Mouse (Mus musculus) CH12.LX (cell line): ENCODE results near the gene Pik3ca. TPM values are rescaled to one million over a fixed set of nuclear protein-coding genes. Genes with fewer than 3 reads are reported as not detected.

Experiments used
- DNase-seq: peaks from one replicate; pipeline ENCODE4 v3.0.0-alpha.2; 2013; ENCODE audit errors: extremely low read depth
- H3K27ac ChIP-seq: 2 replicates; pipeline ENCODE4 v1.5.1; 2012; ENCODE audit warnings: low read depth, mild to moderate bottlenecking, control low read depth, moderate library complexity; ENCODE audit not compliant: insufficient read depth
- H3K27me3 ChIP-seq: replicated peaks from 2 replicates; pipeline ENCODE3; 2012; ENCODE audit warnings: inconsistent platforms
- H3K36me3 ChIP-seq, 2 experiments: replicated peaks in 1 of 2; 2 replicates each; pipeline versions ENCODE3 to v1.6.1; 2012; ENCODE audit warnings: inconsistent platforms in 1 of 2, low read length in 1 of 2, mild to moderate bottlenecking in 1 of 2, mixed read lengths in 1 of 2, moderate library complexity in 1 of 2; ENCODE audit not compliant: control insufficient read depth in 1 of 2, insufficient read depth in 1 of 2
- H3K4me1 ChIP-seq, 2 experiments: 2 replicates each; pipeline ENCODE4 v1.6.1; 2012; ENCODE audit warnings: inconsistent platforms in 1 of 2, moderate library complexity in 1 of 2; ENCODE audit not compliant: insufficient read depth in 2 of 2, control insufficient read depth in 1 of 2
- H3K4me2 ChIP-seq: 2 replicates; pipeline ENCODE4 v1.6.1; 2012; ENCODE audit warnings: low read depth, mild to moderate bottlenecking, control low read depth; ENCODE audit not compliant: poor library complexity, insufficient read depth, severe bottlenecking
- H3K4me3 ChIP-seq, 3 experiments: fragments of 150-350 bp in 1 of 3; sonication (generic) in 1 of 3; replicated peaks in 1 of 3; 2 replicates each; pipeline versions ENCODE3 to v1.5.1; 2011 to 2012; ENCODE audit warnings: low read depth in 2 of 3, low read length in 2 of 3, mild to moderate bottlenecking in 2 of 3, moderate library complexity in 2 of 3, control low read depth in 1 of 3, improper control_type of control experiment in 1 of 3, inconsistent platforms in 1 of 3, mixed read lengths in 1 of 3; ENCODE audit not compliant: poor library complexity in 1 of 3
- H3K79me2 ChIP-seq: replicated peaks from 2 replicates; pipeline ENCODE4 v1.6.1; 2012; ENCODE audit warnings: mild to moderate bottlenecking, moderate library complexity; ENCODE audit not compliant: control insufficient read depth, poor library complexity, insufficient read depth, severe bottlenecking; ENCODE audit errors: extremely low read depth
- H3K9ac ChIP-seq: 2 replicates; pipeline ENCODE4 v1.6.1; 2012; ENCODE audit warnings: low read depth, mild to moderate bottlenecking, control low read depth, moderate library complexity; ENCODE audit not compliant: insufficient read depth
- H3K9me3 ChIP-seq: replicated peaks from 2 replicates; pipeline ENCODE3; 2012; ENCODE audit warnings: low read length, inconsistent platforms, mixed read lengths
- BHLHE40 ChIP-seq: IDR thresholded peaks from 2 replicates; pipeline ENCODE4 v1.6.1; 2011; ENCODE audit warnings: mild to moderate bottlenecking, low read depth, low read length, improper control_type of control experiment
- CHD2 ChIP-seq: IDR thresholded peaks from 2 replicates; pipeline ENCODE4 v1.6.1; 2011; ENCODE audit warnings: low read length, improper control_type of control experiment
- CTCF ChIP-seq, 2 experiments: IDR thresholded peaks in 1 of 2; conservative IDR thresholded peaks in 1 of 2; 2 replicates each; pipeline ENCODE4 v1.5.1; 2011 to 2012; ENCODE audit warnings: low read depth in 2 of 2, low read length in 2 of 2, improper control_type of control experiment in 1 of 2, inconsistent platforms in 1 of 2, mild to moderate bottlenecking in 1 of 2, moderate library complexity in 1 of 2
- EP300 ChIP-seq: IDR thresholded peaks from 2 replicates; pipeline ENCODE4 v1.6.1; 2011; ENCODE audit warnings: low read length, improper control_type of control experiment
- ETS1 ChIP-seq: conservative IDR thresholded peaks from 2 replicates; pipeline ENCODE4 v1.6.1; 2012; ENCODE audit warnings: low read depth, mild to moderate bottlenecking, inconsistent platforms, low read length, improper control_type of control experiment, moderate library complexity
- IRF4 ChIP-seq: IDR thresholded peaks from 2 replicates; pipeline ENCODE4 v1.6.1; 2014; ENCODE audit warnings: low read depth, mild to moderate bottlenecking, inconsistent platforms, low read length, improper control_type of control experiment
- KAT2A ChIP-seq: IDR thresholded peaks from 2 replicates; pipeline ENCODE4 v1.6.1; 2012; ENCODE audit warnings: low read length, improper control_type of control experiment, inconsistent platforms; ENCODE audit not compliant: insufficient replicate concordance
- MAFK ChIP-seq: IDR thresholded peaks from 2 replicates; pipeline ENCODE4 v1.6.1; 2011; ENCODE audit warnings: low read length, improper control_type of control experiment; ENCODE audit not compliant: insufficient replicate concordance
- MAX ChIP-seq: IDR thresholded peaks from 2 replicates; pipeline ENCODE4 v1.6.1; 2011; ENCODE audit warnings: low read length, improper control_type of control experiment
- MYC ChIP-seq: IDR thresholded peaks from 2 replicates; pipeline ENCODE4 v1.6.1; 2011; ENCODE audit warnings: low read depth, mild to moderate bottlenecking, improper control_type of control experiment, low read length
- PAX5 ChIP-seq: IDR thresholded peaks from 2 replicates; pipeline ENCODE4 v1.6.1; 2012; ENCODE audit warnings: low read length, inconsistent platforms, mixed read lengths
- POLR2A ChIP-seq: IDR thresholded peaks from 2 replicates; pipeline ENCODE4 v1.6.1; 2011; ENCODE audit warnings: low read depth, mild to moderate bottlenecking, improper control_type of control experiment, low read length
- POLR2AphosphoS2 ChIP-seq: IDR thresholded peaks from 2 replicates; pipeline ENCODE4 v1.6.1; 2011; ENCODE audit warnings: low read depth, low read length, improper control_type of control experiment
- RAD21 ChIP-seq: IDR thresholded peaks from 2 replicates; pipeline ENCODE4 v1.6.1; 2011; ENCODE audit warnings: low read depth, mild to moderate bottlenecking, low read length, improper control_type of control experiment, moderate library complexity
- RCOR1 ChIP-seq: conservative IDR thresholded peaks from 2 replicates; pipeline ENCODE4 v1.6.1; 2012; ENCODE audit warnings: low read depth, mild to moderate bottlenecking, inconsistent platforms, low read length, improper control_type of control experiment
- SIN3A ChIP-seq: IDR thresholded peaks from 2 replicates; pipeline ENCODE4 v1.6.1; 2012; ENCODE audit warnings: low read length, improper control_type of control experiment, inconsistent platforms
- TBP ChIP-seq: conservative IDR thresholded peaks from 2 replicates; pipeline ENCODE4 v1.6.1; 2011; ENCODE audit warnings: low read depth, low read length, improper control_type of control experiment
- TCF12 ChIP-seq: IDR thresholded peaks from 2 replicates; pipeline ENCODE4 v1.6.1; 2014; ENCODE audit warnings: low read depth, mild to moderate bottlenecking, inconsistent platforms, low read length, improper control_type of control experiment
- USF1 ChIP-seq: IDR thresholded peaks from 2 replicates; pipeline ENCODE4 v1.6.1; 2014; ENCODE audit warnings: low read depth, mild to moderate bottlenecking, inconsistent platforms, low read length, improper control_type of control experiment
- ZMIZ1 ChIP-seq: IDR thresholded peaks from 2 replicates; pipeline ENCODE4 v1.6.1; 2012; ENCODE audit warnings: low read depth, mild to moderate bottlenecking, inconsistent platforms, low read length, improper control_type of control experiment
- dilution Hi-C: fragments of 300-500 bp; cut with MboI; formaldehyde crosslinking; loops from 2 replicates; pipeline ENCODE4 v1.14.3; 2020; ENCODE audit warnings: low sequenced_read_pairs; ENCODE audit not compliant: extremely low pct_unique_long_range_greater_than_20kb, extremely low pct_ligation_motif_present
- in situ Hi-C: fragments of 300-500 bp; cut with MboI; formaldehyde crosslinking; loops from 3 replicates; pipeline ENCODE4 v1.14.3; 2019; ENCODE audit warnings: low sequenced_read_pairs, low pct_ligation_motif_present, low pct_unique_long_range_greater_than_20kb, mixed read lengths
- polyA plus RNA-seq: library from polyadenylated mRNA; unstranded; fragments of >175 nt; gene quantifications from 2 replicates; pipeline ENCODE4 v1.2.1, GENCODE M21; 2012; ENCODE audit warnings: low read depth; ENCODE audit not compliant: insufficient read length
- total RNA-seq, 2 experiments: library from RNA; depleted of rRNA; stranded (reverse); fragments of 300-350 nt in 1 of 2; fragments of >200 nt in 1 of 2; gene quantifications; 2 replicates each; pipeline ENCODE4 v1.2.3; 2012 to 2014

Gene Pik3ca
- total and polyA plus RNA-seq, 3 experiments = 19.1 to 26.5 (median 19.6) TPM

DNA sequence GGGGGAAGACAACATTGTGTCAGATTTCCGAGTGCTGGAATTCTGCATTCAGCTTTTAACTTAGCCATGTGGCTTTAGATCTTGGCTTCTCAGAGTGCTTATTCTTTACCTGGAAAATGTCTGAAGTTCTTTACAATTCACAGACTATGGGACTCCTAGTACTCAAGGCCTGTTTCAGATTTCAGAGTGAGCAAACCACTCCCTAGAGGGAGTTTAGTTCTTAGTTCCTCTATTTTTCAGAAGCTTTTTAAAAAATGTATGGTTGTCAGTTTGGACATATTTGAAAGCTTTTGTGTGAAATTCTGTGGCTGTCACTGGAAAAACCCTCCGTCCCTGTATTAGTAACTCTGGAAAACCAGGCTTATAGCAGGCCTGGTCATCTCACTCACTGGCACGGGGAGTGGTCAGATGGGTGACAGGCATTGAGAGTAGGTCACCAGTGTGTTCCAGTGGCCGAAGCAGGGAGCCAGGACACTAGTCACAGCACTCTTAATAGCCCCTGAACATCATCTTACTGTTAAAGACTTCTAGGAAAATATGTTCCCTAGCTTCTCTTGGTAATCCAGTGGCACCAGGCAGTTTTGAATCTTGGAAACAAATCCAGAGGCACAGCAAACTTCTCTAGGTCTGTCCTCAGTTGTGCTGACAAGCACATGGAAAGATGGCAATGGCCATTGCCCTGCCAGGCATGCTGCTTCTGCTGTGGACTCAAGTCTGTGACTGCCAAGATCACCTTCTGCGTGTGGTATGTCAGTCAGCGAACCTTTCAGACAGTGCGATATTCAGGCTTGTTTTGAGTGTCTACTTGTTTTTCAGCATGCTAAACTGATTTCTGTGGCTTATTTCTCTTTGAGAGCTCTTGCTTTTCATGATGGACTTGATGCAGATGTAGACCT, 5.8 kb downstream of the Pik3ca start:
- peak overlapping the region in 1 of 3 experiments; percentile 37 for H3K4me3 ChIP-seq
- peak overlapping the region; percentile 71 for H3K27ac ChIP-seq
- in situ Hi-C loops = no loop called here

DNA sequence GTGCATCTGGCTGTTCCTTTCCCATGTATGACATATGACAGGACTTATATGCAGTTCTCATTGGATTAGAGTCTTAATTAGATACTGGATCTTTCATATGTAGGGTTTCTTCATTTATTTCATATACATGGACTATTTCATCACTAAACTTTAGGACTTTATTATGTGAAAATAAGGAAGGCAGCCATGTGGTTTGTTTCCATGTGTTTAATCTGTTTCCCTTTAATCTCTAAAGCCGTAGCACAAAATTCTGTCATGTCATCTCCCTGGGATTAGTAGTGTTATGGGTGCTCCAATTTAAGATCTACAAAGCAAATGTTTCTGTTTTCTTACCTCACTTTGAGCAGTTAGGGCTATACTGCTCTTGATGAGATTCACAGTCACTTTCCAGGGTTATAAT, 8.2 kb downstream of the Pik3ca start:
- Histone ChIP-seq H3K9ac (no peak overlapping the region), H3K36me3 (peaks cover 0 to 5% of the 10 kb centered on the region in 2 experiments), H3K79me2 (peaks cover 67% of the 10 kb centered on the region), H3K27me3 (no peaks in the 10 kb centered on the region), H3K4me1 (peaks cover 16 to 55% of the 10 kb centered on the region in 2 experiments), H3K9me3 (no peaks in the 10 kb centered on the region), H3K4me3 (no peak overlapping the region), H3K27ac (no peak overlapping the region), H3K4me2 (no peak overlapping the region)
- dilution Hi-C loops = no loop called here
- in situ Hi-C loops = no loop called here
- TF ChIP-seq POLR2A = no peak
- TF ChIP-seq PAX5 = no peak
- TF ChIP-seq SIN3A = no peak
- TF ChIP-seq MYC = no peak
- TF ChIP-seq CHD2 = no peak
- no peak for TF ChIP-seq TCF12
- TF ChIP-seq EP300 = no peak
- no peak for TF ChIP-seq CTCF (conservative IDR thresholded peaks at IDR 0.05 in 1 of 2, IDR thresholded peaks at IDR 0.05 in 1 of 2; ENCODE audit: low read depth in 2 of 2, low read length in 2 of 2)
- TF ChIP-seq POLR2AphosphoS2 = no peak
- no peak for TF ChIP-seq TBP
- TF ChIP-seq ZMIZ1 = no peak
- TF ChIP-seq USF1 = no peak
- TF ChIP-seq RAD21 = no peak
- no peak for DNase-seq

More for the DNA sequence above, 5.8 kb downstream of the Pik3ca start:
- peak; percentile 43 for DNase-seq
- peaks cover 0 to 11% of the 10 kb centered on the region in 2 experiments for H3K36me3 ChIP-seq
- H3K27me3 ChIP-seq = no peaks in the 10 kb centered on the region
- TF ChIP-seq KAT2A = no peak
- TF ChIP-seq EP300 = peak; percentile 77
- peak; percentile 50 for TF ChIP-seq ETS1
- TF ChIP-seq RCOR1 = 0 out of 2 replicates have a peak, but pooled peaks have one; percentile 39
- TF ChIP-seq POLR2A = no peak
- TF ChIP-seq BHLHE40 = no peak
- TF ChIP-seq IRF4 = peak; percentile 73
- no peak for TF ChIP-seq MAFK
- TF ChIP-seq MAX = peak; percentile 41; the same call in 1 of the 2 replicates
- TF ChIP-seq USF1 = no peak
- TF ChIP-seq SIN3A = no peak
- no peaks in the 10 kb centered on the region for H3K9me3 ChIP-seq
- H3K4me2 ChIP-seq = peak overlapping the region; percentile 55
- H3K4me1 ChIP-seq = peaks cover 18 to 65% of the 10 kb centered on the region in 2 experiments
- dilution Hi-C loops = no loop called here
- H3K9ac ChIP-seq = peak overlapping the region; percentile 62
- H3K79me2 ChIP-seq = peaks cover 87% of the 10 kb centered on the region
